Mouse (Mus musculus): ENCODE measurements around the gene Nutf2-ps1.

Nutf2-ps1 gene

DNA sequence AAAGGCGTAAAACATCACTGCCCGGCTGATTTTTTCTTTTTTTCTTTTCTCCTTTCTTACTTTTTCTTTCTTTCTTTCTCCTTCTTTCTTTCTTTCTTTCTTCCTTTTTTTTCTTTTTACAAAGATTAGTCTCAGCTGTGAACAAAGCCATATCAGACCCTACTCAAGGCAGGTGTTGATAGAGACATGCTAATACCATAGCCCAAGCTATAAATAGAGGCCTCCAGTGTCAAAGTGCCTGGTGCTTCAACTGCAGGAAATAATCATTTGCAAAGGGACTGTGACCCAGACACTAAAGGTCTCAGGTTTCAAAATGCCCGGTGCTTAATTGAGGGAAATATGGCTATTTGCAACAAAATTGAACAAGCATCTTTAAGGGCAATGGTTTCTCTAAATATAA lies 20.3 kb downstream of the Nutf2-ps1 start:
- DNase-seq = no peak

DNA sequence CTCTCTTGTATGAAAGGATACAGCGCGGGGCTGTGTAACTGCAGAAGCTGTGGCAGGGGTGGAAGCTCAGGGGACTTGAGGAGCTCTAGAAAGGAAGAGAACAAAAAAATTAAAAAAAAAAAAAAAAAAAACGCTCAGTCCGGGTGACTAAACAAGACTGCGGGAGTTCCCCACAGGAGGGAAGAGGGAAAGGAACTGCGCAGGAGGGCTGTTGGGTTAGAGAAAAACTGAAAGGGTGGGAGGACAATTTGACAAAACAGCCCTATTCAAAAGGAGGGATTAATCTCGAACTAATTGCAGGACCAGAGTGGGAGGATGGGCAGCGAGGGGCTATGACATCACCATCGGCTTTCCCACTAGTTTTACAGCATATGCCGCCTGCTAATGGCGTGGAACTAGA lies 21.0 kb downstream of the Nutf2-ps1 start:
- DNase-seq = no peak

DNA sequence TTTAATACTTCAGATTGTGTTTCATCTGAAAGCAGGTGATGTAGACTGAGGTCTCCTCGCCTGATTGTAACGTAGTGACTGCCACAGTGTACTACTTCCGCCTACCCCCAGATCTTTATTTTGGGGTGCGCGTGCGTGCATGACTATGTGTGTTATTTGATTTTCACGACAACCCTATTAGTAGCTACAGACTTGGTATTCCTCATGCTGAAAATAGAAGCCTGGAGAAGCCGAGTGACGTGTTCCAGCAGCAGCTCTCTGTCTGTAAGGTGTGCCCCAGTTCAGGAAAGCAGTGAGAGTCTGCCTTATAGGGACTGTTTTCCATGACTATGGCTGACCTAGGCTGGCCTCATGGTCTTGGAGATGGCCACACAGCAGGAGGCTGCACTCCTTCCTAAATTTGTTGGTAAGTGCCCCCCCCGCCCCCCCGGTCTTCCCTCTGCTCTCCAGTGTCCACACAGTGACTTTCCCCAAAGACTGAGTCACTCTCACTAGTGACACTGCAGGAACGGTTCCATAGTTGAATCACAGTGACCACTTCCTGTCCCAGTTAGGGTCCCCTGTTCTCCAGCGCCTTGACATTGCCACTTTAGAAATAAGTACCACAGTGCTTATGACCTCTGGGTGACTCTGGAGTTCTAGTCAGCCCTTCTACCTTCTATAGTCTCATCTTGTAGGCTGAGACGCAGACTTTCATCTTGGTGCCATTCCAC lies 23.1 kb downstream of the Nutf2-ps1 start:
- no peak for DNase-seq

DNA sequence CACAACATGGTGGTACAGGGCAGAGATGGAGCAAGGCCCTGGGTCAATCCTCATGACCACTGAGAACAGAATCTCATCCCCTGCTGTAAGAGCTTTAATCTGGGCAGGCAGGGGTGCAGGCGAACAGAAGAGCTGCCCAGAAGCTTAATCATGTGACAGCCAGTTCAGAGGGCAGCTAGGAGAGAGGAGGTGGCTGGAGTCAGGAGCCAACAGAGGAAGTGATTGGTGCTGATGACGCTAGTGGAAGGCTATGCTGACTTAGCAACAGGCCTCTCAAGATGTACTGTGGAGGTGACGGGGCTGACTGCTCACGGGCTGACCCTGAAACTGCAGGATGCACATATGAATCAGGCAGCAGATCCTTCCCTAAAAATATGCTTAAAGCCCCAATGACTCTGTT lies 24.7 kb downstream of the Nutf2-ps1 start:
- DNase-seq = no peak

DNA sequence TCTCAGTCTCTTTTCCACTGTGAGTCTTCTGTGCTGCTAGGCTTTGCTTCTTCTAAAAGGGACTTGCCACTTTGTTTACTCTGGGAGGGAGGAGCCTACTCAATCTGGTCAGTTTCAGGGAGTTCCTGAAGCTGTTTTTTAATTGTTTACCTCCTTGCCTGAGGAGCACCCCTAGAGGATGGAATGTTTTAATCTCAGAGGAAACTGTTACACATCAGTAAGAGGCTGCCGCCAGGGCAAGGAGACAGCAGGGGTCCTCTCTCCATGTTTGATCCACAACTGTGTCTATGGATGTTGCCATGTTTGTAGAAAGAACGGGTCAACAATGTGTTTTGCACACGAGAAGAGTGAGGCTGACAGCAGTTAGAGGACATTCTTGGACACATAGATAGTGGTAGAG lies 28.4 kb downstream of the Nutf2-ps1 start:
- DNase-seq = no peak

DNA sequence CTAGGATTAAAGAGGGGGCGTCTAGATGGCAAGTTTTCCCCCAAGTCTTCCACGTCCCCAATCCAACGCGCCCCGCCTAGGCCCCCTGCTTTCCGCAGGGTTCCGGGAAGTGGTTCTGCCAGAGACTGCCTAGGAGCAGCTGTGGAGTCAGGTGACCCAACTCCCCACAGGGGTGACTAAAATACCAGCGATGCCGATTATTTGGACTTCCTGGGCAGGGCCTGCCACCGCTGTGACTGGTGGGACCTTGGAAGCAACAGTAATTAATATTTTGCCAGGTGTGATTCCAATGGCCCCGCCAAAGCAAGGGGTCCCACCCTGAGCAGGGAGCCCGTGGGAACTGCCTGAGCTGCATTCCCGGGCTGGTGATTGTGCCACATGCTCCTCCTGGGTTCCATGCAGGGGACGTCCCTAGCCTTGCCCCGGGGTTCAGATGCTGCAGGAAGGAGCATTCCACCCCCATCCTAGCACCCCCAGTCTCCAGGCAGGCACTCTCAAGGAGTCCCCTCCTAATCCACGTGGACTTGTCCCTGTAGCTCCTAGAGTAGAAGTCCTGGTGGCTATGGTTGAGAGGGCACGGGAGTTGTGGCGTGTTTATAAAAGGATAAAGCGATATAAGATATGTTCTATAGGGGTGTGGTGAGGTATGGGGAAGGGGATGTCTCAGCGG lies 31.5 kb downstream of the Nutf2-ps1 start:
- peak in 1 of 2 experiments; percentile 33 for DNase-seq

DNA sequence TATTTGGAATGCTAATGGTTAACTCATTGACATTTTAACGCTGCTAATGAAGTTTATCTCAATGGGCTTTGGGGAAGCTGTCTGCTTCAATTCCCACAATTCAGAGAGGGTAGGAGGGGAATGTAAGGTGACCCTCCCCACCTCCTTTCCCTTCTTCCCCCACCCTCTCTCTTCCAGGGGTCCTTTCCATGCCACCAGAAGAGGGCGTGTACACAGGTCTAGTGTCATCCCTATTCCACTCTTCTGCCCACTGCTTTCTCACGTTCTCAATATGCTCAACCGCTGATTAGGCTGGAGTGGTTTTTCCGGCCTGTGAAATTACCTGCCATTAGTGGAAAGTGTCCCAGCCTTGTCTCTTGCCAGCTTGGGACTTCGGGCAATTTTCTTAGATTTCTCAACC lies 32.0 kb downstream of the Nutf2-ps1 start:
- DNase-seq = no peak

DNA sequence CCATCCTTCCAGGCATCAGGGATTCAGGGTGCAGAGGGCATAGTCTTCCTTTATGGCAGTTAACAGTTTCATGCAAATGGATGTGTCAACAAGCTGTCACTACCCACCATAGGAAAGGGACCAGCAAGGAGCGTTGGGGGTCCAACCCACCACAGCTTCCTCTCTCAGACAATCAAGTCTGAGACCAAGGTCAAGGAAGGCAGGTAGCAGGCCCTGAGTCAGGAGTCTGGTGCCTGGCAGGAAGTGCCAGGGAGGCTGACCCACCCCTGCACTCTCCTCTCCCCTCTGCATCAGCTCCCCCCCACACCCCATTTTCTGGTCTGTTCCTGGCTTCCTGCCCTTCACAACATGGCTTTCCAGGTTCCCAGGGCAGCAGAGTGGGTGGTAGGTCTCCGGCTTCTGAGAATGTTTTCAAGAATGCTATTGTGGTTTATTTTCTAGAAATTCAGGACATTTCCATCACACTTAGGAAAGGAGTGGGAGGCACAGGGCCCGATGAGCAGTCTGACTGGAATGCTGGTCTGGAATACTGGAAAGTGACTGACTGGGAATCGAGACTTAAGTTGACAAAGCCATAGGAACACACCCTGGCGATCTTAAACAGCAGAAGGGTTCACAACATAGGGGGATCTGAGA lies 33.8 kb downstream of the Nutf2-ps1 start:
- DNase-seq = no peak

DNA sequence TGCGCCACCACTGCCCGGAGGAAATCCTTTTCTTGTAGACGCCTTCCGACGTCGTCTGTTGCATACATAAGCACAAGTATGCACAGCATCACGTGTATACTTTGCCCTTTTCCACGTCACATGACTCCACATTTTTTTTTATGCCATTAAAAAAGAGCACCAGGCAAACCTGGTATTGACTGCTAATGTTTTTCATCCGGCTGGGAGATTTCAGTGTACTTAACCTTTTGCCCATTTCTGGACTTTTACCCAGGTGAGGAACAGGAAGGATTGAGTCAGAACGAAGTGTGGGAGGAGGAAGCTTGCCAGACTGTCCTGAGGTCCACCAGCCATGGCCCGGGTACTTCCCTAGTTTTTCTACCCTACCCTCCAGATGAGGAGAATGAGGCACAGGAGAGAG lies 34.5 kb downstream of the Nutf2-ps1 start:
- DNase-seq = no peak

DNA sequence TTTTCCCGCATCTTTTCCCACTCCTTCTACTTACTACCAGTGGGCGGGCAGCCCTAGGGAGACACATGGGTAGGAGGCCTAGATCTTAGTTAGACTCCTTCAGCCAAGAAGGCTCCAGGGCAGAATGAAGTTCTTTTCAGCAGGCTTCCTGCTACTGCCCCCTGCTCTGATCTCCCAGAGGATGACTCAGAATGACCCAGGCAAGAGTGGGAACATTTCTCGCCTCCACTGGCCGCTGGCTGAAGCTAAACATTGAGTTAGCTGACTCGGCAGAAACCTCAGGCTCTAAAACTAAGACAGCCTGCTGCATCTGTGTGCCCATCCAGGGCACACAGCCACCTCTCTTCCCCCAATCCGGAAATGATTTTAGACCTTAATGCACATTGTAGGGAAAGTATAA lies 36.1 kb downstream of the Nutf2-ps1 start:
- no peak for DNase-seq

DNA sequence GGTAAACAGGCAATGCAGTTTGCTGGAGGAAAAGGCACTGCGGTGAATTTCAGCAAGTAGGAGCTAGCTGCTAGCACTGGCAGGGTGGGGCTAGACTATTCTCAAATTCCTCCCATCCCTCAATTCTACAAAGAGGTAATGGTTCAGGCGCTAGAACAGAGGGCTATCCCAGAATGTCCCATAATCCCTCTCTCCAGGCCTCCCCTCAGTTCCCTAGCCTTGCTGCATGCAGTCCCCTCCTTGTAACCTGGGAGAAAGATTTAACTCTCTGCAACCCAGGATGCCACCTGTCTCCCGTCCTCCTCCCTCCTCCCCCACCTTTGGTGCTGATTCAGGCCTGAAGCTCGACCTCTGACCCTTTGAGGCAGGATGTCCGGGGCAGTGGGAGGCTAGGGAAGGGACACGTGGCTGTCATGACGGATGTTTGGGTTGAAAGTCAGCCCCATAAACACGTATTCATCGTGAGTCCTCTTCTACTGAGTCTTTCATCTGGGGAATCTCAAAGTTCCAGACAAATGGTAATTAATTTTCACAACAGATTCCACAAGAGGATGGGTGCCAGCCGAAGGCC lies 36.6 kb downstream of the Nutf2-ps1 start:
- DNase-seq = no peak

DNA sequence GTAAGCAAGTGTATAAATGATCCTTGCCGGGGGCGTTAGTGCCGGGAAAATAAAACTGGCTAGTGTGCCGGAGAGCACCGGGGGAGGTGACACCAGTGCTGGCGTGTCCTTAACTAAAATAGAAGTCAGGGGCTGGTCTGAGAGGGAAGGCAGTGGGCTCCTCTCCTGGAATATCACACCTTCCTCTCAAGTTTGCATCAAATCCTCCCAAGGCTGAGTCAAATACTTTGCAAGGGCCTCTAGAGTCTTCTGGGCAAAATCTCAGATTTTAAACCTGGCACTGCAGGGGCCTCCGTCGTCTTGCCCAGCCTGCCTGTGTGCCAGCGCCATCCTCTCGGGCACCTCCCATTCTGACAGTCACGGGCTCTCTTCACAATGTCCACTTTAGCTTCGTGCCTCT lies 37.9 kb downstream of the Nutf2-ps1 start:
- no peak for DNase-seq

DNA sequence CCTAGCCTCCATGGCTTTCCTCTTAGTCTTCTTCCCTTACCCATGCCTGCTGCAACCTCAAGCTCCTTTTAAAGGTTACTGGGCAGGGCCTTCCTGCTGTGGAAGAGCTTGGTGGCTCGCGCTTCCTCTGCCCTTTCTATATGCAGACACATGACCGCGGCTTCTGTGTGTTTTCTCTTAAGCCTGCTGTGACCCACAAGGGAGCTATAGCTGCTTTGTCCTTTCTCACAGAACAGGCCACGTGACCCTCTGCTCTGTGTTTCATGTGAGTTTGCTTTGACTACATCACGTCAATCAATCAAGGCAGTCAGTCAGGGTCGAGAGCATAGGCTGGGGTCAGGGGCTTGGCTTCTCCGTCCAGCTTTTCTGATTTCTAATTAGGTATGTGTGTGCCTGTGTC lies 41.3 kb downstream of the Nutf2-ps1 start:
- no peak for DNase-seq

DNA sequence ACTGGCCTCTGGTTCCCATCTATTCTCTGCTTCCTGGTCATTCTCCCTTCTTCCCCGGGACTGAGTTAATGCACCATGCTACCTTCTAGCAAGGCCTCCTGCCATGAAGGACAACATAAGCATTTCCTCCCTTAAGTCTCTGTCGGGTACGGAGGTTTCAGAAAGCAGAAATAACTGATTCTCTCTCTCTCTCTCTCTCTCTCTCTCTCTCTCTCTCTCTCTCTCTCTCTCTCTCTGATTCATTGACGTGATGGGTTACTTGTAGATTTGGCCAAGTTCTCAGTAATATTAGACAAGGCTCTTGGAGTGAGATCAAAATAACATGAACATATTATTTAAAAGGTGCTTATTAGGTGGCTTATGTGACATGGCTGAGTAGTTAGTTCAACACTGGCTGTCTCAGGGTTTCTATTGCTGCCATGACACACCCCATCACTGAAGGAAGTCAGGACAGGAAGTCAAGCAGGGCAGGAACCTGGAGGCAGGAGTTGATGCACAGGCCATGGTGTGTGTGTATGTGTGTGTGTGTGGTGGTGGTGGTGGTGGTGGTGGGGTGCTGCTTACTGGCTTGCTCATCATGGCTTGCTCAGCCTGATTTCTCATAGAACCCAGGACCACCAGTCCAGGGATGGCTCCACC lies 43.8 kb downstream of the Nutf2-ps1 start:
- DNase-seq = no peak

DNA sequence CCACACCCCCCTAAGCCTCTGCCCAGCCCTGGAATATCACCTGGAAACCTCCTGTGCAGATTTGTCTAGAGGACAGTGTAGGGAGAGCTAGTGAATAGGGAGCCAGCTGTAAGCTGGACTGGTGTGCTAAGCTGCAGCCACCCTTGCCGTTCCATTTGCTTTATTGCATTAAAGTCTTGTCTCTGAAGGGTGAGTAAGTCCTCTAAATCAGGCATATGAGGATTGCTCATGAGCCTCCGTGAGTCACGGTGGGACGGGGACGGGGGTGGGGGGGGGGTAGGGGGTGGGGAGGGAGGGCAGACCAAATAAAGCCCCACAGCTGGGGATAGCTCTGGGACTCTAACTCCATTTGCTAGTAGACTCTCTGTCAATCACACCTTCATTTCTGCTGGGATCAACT lies 45.3 kb downstream of the Nutf2-ps1 start:
- no peak for DNase-seq

DNA sequence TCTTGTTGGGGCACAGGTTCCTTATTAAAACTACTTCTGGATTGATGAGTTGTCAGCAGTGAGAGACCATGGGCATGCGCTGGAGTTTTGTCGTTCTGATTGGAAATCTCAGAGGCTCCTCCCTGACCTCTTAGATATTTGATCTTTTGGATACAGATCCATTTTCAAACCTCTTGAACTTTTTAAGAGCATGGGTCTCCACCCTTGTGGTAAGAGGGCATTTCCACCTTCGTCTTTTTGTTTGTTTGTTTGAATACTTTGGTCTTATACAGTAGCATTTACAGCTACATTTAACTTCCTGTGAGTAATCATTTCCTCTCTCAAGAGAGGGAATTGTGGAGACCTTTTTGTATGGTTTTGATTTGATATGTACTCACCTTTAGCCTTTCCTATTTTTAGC lies 49.6 kb downstream of the Nutf2-ps1 start:
- no peak for DNase-seq

DNA sequence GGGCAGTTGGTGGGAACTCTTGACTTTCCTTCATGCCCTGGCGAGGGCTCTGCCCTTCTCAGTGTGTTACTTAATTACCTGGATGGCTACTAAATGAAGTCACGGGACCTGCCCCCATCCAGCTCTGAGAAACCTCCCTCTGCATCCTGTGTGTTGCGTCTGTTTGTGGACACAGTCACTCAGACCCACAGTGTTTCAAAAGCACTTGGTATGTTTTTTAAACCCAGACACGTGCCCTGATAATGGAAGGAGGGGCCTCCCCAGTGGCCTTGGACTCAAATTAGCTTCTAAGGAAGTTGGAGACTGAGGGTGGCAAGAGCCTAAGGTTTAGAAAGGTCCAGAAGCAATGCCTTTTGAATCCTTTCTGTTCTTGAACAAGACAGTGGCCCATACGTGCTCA lies 50.1 kb downstream of the Nutf2-ps1 start:
- DNase-seq = peak; percentile 45 to 55

Measured in lung, postnatal 4 days (tissue).